Mouse (Mus musculus) midbrain, embryonic 16.5 days (tissue): ENCODE measurements around the gene Nploc4. TPM values are rescaled to one million over a fixed set of nuclear protein-coding genes. Genes with fewer than 3 reads are reported as not detected.
"Not testable (repeated sequence)": the region's sequence is repeated elsewhere in the genome, so short reads cannot be mapped to it uniquely, and the experiment has no call there.

ENCODE experiments used
- ATAC-seq: fragments of 200-750 bp; cut with Nextera tagmentation; 2 replicates; pipeline ENCODE4 v1.8.0; 2017; ENCODE audit warnings: moderate TSS enrichment
- H3K27ac ChIP-seq: fragments of 300-500 bp; sonication (generic); 2 replicates; pipeline ENCODE4 v1.5.1; 2014; ENCODE audit warnings: mild to moderate bottlenecking, low read length, mixed read lengths
- H3K27me3 ChIP-seq: fragments of 300-500 bp; sonication (generic); 2 replicates; pipeline ENCODE4 v1.6.1; 2014; ENCODE audit warnings: low read depth, low read length, mixed read lengths; ENCODE audit not compliant: control insufficient read depth, insufficient read depth
- H3K36me3 ChIP-seq: fragments of 300-500 bp; sonication (generic); 2 replicates; pipeline ENCODE4 v1.6.1; 2014; ENCODE audit warnings: mild to moderate bottlenecking, low read length, moderate library complexity, mixed read lengths; ENCODE audit not compliant: control insufficient read depth, insufficient read depth
- H3K4me1 ChIP-seq: fragments of 300-500 bp; sonication (generic); 2 replicates; pipeline ENCODE4 v1.6.1; 2014; ENCODE audit warnings: mild to moderate bottlenecking, low read length, mixed read lengths; ENCODE audit not compliant: control insufficient read depth, insufficient read depth
- H3K4me2 ChIP-seq: fragments of 300-500 bp; sonication (generic); 2 replicates; pipeline ENCODE4 v1.6.1; 2014; ENCODE audit warnings: mild to moderate bottlenecking, low read length, mixed read lengths
- H3K4me3 ChIP-seq: fragments of 300-500 bp; sonication (generic); 2 replicates; pipeline ENCODE4 v1.5.1; 2014; ENCODE audit warnings: low read depth, mild to moderate bottlenecking, low read length, moderate library complexity, mixed read lengths
- H3K9ac ChIP-seq: fragments of 300-500 bp; sonication (generic); 2 replicates; pipeline ENCODE4 v1.6.1; 2014; ENCODE audit warnings: low read depth, low read length, mixed read lengths
- H3K9me3 ChIP-seq: fragments of 300-500 bp; sonication (generic); replicated peaks from 2 replicates; pipeline ENCODE4 v1.6.1; 2014; ENCODE audit warnings: mild to moderate bottlenecking, low read length, mixed read lengths; ENCODE audit not compliant: control insufficient read depth, poor library complexity, severe bottlenecking
- WGBS: fragments of 180-500 bp; shearing (Covaris S2); extraction: QIAGEN DNeasy Blood & Tissue Kit; methylation state at CpG from one replicate; pipeline ENCODE4 v1.1.7; 2014; 5-methylcytosine and 5-hydroxymethylcytosine counted together
- polyA plus RNA-seq: library from polyadenylated mRNA; unstranded; fragments of >200 nt; fragmentation: Nextera tagmentation; extraction: Ambion mirVana; gene quantifications from 2 replicates; pipeline ENCODE4 v1.2.1, GENCODE M21; 2015

Gene Nploc4
- polyA plus RNA-seq, 1 experiment from 2014 or later, result 28.7 TPM

- Histone ChIP-seq H3K27me3 (no peaks in the 10 kb centered on the region), H3K4me2 (no peak overlapping the region), H3K4me3 (no peak overlapping the region), H3K4me1 (no peaks in the 10 kb centered on the region), H3K9me3 (no peaks in the 10 kb centered on the region), H3K27ac (no peak overlapping the region), H3K36me3 (peaks cover 32% of the 10 kb centered on the region), H3K9ac (no peak overlapping the region)
- WGBS, result 90% methylated on average over 13 of the region's 13 CpGs
- no peak for ATAC-seq
Measured at GRCm38 (mm10) chr11:120422651-120423568, 14.6 kb downstream of the Nploc4 start.

GRCm38 (mm10) chr11:120418592-120418991 is 18.9 kb downstream of the Nploc4 start:
- Histone ChIP-seq H3K36me3 (peaks cover 41% of the 10 kb centered on the region), H3K27ac (no peak overlapping the region), H3K27me3 (no peaks in the 10 kb centered on the region), H3K9ac (no peak overlapping the region), H3K9me3 (no peaks in the 10 kb centered on the region), H3K4me1 (no peaks in the 10 kb centered on the region), H3K4me2 (no peak overlapping the region), H3K4me3 (no peak overlapping the region)
- WGBS, result 88% methylated on average over 1 of the region's 1 CpGs
- no peak for ATAC-seq

- 94% methylated on average over 7 of the region's 7 CpGs for WGBS
- Histone ChIP-seq H3K36me3 (peaks cover 41% of the 10 kb centered on the region), H3K27me3 (no peaks in the 10 kb centered on the region), H3K4me2 (no peak overlapping the region), H3K27ac (no peak overlapping the region), H3K9ac (no peak overlapping the region), H3K9me3 (no peaks in the 10 kb centered on the region), H3K4me3 (no peak overlapping the region), H3K4me1 (no peaks in the 10 kb centered on the region)
- no peak for ATAC-seq
Measured at GRCm38 (mm10) chr11:120417852-120418251, 19.7 kb downstream of the Nploc4 start.

GRCm38 (mm10) chr11:120413621-120414020 is 23.9 kb downstream of the Nploc4 start:
- not testable (repeated sequence) for H3K27ac ChIP-seq, H3K9ac ChIP-seq, H3K4me3 ChIP-seq, ATAC-seq, H3K4me2 ChIP-seq, H3K9me3 ChIP-seq, H3K4me1 ChIP-seq, H3K27me3 ChIP-seq
- 94% methylated on average over 7 of the region's 10 CpGs for WGBS
- peaks cover 51% of the 10 kb centered on the region for H3K36me3 ChIP-seq

DNA sequence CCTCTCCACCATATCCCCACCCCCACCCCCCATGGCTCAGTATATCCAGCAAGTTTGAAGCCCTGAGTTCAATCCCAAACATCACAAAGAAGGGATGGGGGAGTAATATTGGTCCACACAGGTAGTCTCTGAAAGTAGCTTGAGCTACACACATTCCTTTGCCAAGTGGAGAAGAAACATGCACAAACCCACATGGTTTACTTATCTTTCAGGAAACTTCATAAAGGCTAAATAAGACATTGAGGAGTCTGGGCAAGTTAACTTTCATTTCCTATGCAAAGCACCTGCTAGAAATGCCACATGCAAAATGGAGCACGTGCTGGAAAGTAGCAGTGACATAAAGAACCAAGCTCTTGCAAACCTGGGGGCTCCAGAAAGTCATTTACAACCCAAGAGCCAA is 31.1 kb downstream of the Nploc4 start:
- H3K9me3 ChIP-seq, result no peaks in the 10 kb centered on the region
- no peak overlapping the region for H3K4me3 ChIP-seq
- no peaks in the 10 kb centered on the region for H3K4me1 ChIP-seq
- no peak overlapping the region for H3K9ac ChIP-seq
- H3K27me3 ChIP-seq, result no peaks in the 10 kb centered on the region
- ATAC-seq, result no peak
- H3K4me2 ChIP-seq, result no peak overlapping the region
- no peak overlapping the region for H3K27ac ChIP-seq
- H3K36me3 ChIP-seq, result peaks cover 39% of the 10 kb centered on the region
- WGBS, result 84% methylated on average over 1 of the region's 1 CpGs

DNA sequence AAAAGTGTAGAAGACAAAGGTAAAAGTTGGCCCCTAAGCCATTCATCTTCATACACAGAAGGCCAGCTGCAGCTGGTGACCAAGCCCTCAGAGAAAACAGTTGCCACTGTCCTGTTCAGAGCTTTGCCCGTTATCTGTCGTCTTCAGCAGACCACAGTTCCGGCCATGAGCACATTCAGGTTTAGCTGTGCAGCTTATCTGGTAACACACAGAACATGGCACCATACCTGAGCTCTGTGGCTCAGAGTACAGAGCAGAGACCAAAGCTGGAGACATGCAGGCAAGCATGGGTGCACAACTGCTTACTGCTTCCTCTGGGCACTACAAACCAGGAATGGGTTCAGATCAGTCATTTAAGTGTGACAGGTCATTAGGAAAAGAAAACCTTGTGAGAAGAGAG is 31.6 kb downstream of the Nploc4 start:
- ATAC-seq, result no peak
- H3K4me3 ChIP-seq, result no peak overlapping the region
- H3K4me2 ChIP-seq, result no peak overlapping the region
- no peaks in the 10 kb centered on the region for H3K4me1 ChIP-seq
- 94% methylated on average over 3 of the region's 3 CpGs for WGBS
- H3K9ac ChIP-seq, result no peak overlapping the region
- no peaks in the 10 kb centered on the region for H3K27me3 ChIP-seq
- peaks cover 36% of the 10 kb centered on the region for H3K36me3 ChIP-seq
- H3K27ac ChIP-seq, result no peak overlapping the region
- H3K9me3 ChIP-seq, result no peaks in the 10 kb centered on the region

DNA sequence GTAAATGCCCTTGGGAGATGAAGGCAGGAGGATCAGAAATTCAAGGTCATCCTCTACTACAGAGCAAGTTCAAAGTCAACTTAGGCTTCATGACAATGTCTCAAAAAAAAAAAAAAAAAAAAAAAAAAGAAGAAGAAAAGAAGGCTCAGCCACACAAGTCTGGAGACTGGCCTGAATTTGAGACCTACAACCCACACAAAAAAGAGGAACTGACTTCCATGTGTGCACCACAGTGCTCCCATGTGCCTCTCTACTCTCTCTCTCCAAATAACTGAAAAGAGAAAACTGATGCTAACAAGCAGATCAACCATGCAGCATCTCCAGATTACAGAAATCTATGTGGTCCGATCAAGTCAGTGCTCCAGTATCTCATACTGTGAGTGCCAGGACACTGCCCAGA is 32.7 kb downstream of the Nploc4 start:
- ATAC-seq, result no peak
- peaks cover 30% of the 10 kb centered on the region for H3K36me3 ChIP-seq
- no peak overlapping the region for H3K4me3 ChIP-seq
- no peak overlapping the region for H3K9ac ChIP-seq
- 96% methylated on average over 1 of the region's 1 CpGs for whole genome bisulfite sequencing
- no peaks in the 10 kb centered on the region for H3K9me3 ChIP-seq
- no peaks in the 10 kb centered on the region for H3K4me1 ChIP-seq
- no peaks in the 10 kb centered on the region for H3K27me3 ChIP-seq
- H3K27ac ChIP-seq, result no peak overlapping the region
- no peak overlapping the region for H3K4me2 ChIP-seq

GRCm38 (mm10) chr11:120399319-120399718 is 38.2 kb downstream of the Nploc4 start:
- H3K9me3 ChIP-seq, result no peaks in the 10 kb centered on the region
- no peak overlapping the region for H3K27ac ChIP-seq

GRCm38 (mm10) chr11:120397602-120398001 is 39.9 kb downstream of the Nploc4 start:
- no peak overlapping the region for H3K4me2 ChIP-seq
- H3K4me3 ChIP-seq, result no peak overlapping the region
- peaks cover 23% of the 10 kb centered on the region for H3K36me3 ChIP-seq
- H3K4me1 ChIP-seq, result no peaks in the 10 kb centered on the region
- no peak overlapping the region for H3K9ac ChIP-seq
- H3K27me3 ChIP-seq, result no peaks in the 10 kb centered on the region
- WGBS, result 87% methylated on average over 2 of the region's 2 CpGs
- no peak overlapping the region for H3K27ac ChIP-seq
- H3K9me3 ChIP-seq, result no peaks in the 10 kb centered on the region
- no peak for ATAC-seq

More at GRCm38 (mm10) chr11:120399319-120399718, 38.2 kb downstream of the Nploc4 start:
- no peaks in the 10 kb centered on the region for H3K27me3 ChIP-seq
- no peak for ATAC-seq
- no peak overlapping the region for H3K9ac ChIP-seq
- H3K4me3 ChIP-seq, result no peak overlapping the region
- no peak overlapping the region for H3K4me2 ChIP-seq
- no peaks in the 10 kb centered on the region for H3K4me1 ChIP-seq
- peaks cover 28% of the 10 kb centered on the region for H3K36me3 ChIP-seq
- WGBS, result 94% methylated on average over 2 of the region's 2 CpGs
